Mouse (Mus musculus): ENCODE data around the gene Capn8. TPM values are rescaled to one million over a fixed set of nuclear protein-coding genes. Genes with fewer than 3 reads are reported as not detected.

The Capn8 gene
- polyA plus RNA-seq (2012; rRNA removed) = 0.01 TPM in 1 of 2 replicates, not detected in the other
- not detected in 2 replicates for polyA plus RNA-seq (2014; fragmentation: Nextera tagmentation; extraction: Ambion mirVana)

DNA sequence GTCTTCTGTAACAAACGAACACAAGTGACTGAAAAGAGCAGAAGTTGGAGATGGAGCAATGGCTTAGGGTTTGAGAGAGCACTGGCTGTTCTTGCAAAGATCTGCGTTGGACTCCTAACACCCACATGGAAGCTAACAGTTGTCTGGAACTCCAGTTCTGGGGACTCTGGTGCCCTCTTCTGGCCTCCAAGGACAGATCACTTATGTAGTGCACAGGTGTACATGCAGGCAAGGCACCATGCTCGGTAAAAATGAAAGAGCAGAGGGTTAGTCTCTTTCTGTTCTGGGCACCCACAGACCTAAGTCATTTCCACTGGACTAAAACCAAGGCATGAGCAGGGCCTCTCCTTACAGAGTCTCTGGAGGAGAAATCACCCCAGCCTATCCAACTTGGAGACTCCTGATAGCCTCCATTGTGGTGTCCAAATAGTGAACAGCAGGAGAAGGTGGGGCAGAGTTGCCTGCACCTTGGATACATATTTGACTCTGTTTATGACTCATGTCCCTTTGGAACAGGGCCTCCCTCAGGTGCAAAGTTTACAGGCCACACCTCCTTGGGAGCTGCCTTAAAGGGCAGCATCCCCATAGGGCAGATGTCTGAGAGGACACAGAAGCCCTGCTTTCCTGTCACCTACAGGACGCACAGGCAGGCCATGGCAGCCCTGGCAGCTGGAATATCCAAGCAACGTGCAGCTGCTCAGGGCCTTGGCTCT, at the start of gene Capn8:
TSS of gene Capn8 (plus strand) at position 600 of the 713 bp plus-strand sequence.
- TF ChIP-seq CTCF (IDR thresholded peaks at IDR 0.05; ENCODE audit: low read depth) = peak; percentile 49
- TF ChIP-seq EP300 (IDR thresholded peaks at IDR 0.05; ENCODE audit: low read depth) = no peak
- Histone ChIP-seq H3K36me3 (replicated peaks; ENCODE audit: control insufficient read depth, insufficient read depth, low read depth) (no peaks in the 10 kb centered on the region), H3K27me3 (ENCODE audit: control insufficient read depth, insufficient read depth, low read length) (no peaks in the 10 kb centered on the region), H3K4me1 (replicated peaks; ENCODE audit: control insufficient read depth in 2 of 2, insufficient read depth in 2 of 2, low read length in 1 of 2) (peaks cover 0 to 6% of the 10 kb centered on the region in 2 experiments; a peak in 1 of 4 replicates), H3K9me3 (ENCODE audit: control insufficient read depth, low read length) (no peaks in the 10 kb centered on the region), H3K9ac (replicated peaks) (no peak within 1 kb of the TSS), H3K4me3 (ENCODE audit: insufficient read depth in 1 of 2, low read depth in 2 of 2, low read length in 2 of 2) (no peak within 1 kb of the TSS), H3K27ac (no peak within 1 kb of the TSS), H3K4me2 (ENCODE audit: low read depth) (no peak within 1 kb of the TSS)
- WGBS (ENCODE audit: insufficient replicate concordance) = 48% methylated on average over 5 of the region's 5 CpGs
- ATAC-seq (ENCODE audit: insufficient read depth) = no peak
- no peak for DNase-seq (ENCODE audit: low read depth in 3 of 3, low spot score in 3 of 3)

DNA sequence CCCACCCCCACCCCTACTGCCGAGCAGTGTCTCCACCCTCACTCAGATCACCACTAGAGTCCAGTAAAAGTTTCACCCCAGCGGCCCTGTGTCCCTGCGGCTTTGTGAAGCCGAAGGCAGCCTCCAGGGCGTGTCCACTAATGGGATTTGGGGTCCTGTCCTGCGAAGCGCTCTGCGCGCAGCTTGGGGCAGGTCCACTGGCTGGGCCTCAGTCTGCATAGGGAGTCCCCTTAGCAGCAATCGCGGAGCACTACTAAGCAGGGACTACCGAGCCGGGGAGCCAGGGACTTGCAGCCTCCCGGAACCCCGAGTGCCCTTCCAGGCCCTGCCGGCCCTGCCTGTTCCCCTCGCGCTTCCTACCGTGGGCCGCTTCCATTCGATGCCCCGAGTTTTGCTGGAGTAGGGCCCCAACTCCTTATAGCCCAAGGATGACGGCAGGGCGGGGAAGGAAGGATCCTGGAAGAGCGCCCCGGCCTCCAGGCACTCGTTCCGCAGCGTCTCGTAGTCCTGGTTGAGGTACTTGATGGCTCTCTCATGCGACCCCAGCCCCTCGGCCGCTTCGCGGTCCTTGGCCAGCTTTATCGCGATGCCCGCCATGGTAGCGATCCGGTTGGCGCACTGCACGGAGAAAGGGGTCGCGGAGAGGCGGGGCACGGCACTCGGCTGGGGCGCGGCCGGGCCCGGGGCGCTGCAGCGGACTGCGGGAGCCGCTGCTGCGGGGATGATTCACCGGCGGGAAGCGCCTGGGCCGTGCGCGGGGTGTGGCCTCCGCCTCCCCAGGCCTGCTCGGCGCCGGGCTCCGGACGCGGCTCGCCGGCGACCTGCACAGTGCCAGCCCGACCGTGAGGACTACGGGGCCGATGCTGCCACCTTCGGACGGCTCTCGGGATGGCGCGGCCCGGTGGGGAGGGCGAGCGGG, 47.8 kb upstream of the Capn8 start, which contains the start of gene Capn2:
TSS of gene Capn2 (minus strand) at position 851 of the 919 bp plus-strand sequence.
- DNase-seq (ENCODE audit: low read depth in 3 of 3, low spot score in 3 of 3) = no peak
- peak; percentile 75 for ATAC-seq (ENCODE audit: insufficient read depth)
- peak within 1 kb of the TSS; percentile 58 for H3K9ac ChIP-seq (replicated peaks)
- peaks cover 15% of the 10 kb centered on the region for H3K27me3 ChIP-seq (ENCODE audit: control insufficient read depth, insufficient read depth, low read length)
- no peaks in the 10 kb centered on the region for H3K9me3 ChIP-seq (ENCODE audit: control insufficient read depth, low read length)
- peaks cover 0 to 5% of the 10 kb centered on the region in 2 experiments; a peak in 2 of 4 replicates for H3K4me1 ChIP-seq (replicated peaks; ENCODE audit: control insufficient read depth in 2 of 2, insufficient read depth in 2 of 2, low read length in 1 of 2)
- no peaks in the 10 kb centered on the region for H3K36me3 ChIP-seq (replicated peaks; ENCODE audit: control insufficient read depth, insufficient read depth, low read depth)
- TF ChIP-seq CTCF (IDR thresholded peaks at IDR 0.05; ENCODE audit: low read depth) (peak; percentile 49), EP300 (IDR thresholded peaks at IDR 0.05; ENCODE audit: low read depth) (no peak)
- peak within 1 kb of the TSS; percentile 60 for H3K4me2 ChIP-seq (ENCODE audit: low read depth)
- H3K4me3 ChIP-seq (ENCODE audit: insufficient read depth in 1 of 2, low read depth in 2 of 2, low read length in 2 of 2) = peak within 1 kb of the TSS; percentile 56 to 60
- no peak within 1 kb of the TSS for H3K27ac ChIP-seq
- WGBS (ENCODE audit: insufficient replicate concordance) = 1% methylated on average over 84 of the region's 84 CpGs

DNA sequence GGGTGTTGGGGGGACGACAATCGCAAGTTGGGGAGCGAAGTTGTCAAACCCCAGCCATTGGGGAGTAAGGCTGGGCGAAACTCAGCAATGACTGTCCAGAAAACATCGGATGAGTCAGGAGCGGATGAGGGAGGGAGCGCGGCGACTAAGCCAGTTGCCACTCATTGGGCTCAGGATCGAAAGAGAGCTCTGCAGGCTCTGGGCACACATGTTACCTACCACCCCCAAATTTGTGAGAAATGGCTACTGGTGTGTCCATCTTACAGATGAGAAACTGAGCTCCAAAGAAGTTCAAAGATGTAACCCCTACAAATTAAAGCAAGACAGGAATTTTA, 47.2 kb upstream of the Capn8 start:
- peak; percentile 32; the same call in 1 of the 2 replicates for ATAC-seq (ENCODE audit: insufficient read depth)
- H3K4me3 ChIP-seq (ENCODE audit: insufficient read depth in 1 of 2, low read depth in 2 of 2, low read length in 2 of 2) = peak overlapping the region; percentile 46 to 56

DNA sequence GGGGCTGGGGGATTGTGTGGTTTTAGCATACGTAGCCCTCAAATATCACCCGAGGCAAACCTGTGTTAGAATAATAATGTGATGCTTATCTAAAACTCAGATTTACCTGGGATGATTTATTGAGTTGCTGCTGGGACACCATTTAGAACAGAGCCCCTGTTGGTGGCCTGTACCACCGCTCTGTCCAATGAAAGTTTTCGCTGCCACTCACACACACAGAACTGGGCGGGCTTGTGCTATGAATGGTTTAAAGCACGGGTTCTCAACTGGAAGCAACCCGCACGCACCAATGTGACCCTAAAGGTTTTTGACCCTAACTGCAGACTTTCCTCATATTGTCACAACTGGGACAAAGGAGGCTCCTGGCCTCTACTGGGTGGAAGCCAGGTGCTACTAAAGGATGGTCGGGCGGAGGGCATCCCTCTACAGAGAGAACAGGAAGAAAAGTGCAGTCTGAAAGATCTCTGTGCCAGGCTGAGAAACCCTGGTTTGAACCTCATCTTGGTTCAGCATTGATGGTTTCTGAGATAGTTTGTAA, 46.6 kb upstream of the Capn8 start:
- H3K4me2 ChIP-seq (ENCODE audit: low read depth) = no peak overlapping the region
- ATAC-seq (ENCODE audit: insufficient read depth) = no peak
- TF ChIP-seq EP300 (IDR thresholded peaks at IDR 0.05; ENCODE audit: low read depth) (no peak), CTCF (IDR thresholded peaks at IDR 0.05; ENCODE audit: low read depth) (no peak)
- no peak overlapping the region for H3K27ac ChIP-seq
- peaks cover 15% of the 10 kb centered on the region for H3K27me3 ChIP-seq (ENCODE audit: control insufficient read depth, insufficient read depth, low read length)
- DNase-seq (ENCODE audit: low read depth in 3 of 3, low spot score in 3 of 3) = no peak
- no peaks in the 10 kb centered on the region for H3K9me3 ChIP-seq (ENCODE audit: control insufficient read depth, low read length)
- H3K4me1 ChIP-seq (replicated peaks; ENCODE audit: control insufficient read depth in 2 of 2, insufficient read depth in 2 of 2, low read length in 1 of 2) = peaks cover 0 to 5% of the 10 kb centered on the region in 2 experiments; a peak in 2 of 4 replicates
- WGBS (ENCODE audit: insufficient replicate concordance) = 63% methylated on average over 10 of the region's 10 CpGs
- no peaks in the 10 kb centered on the region for H3K36me3 ChIP-seq (replicated peaks; ENCODE audit: control insufficient read depth, insufficient read depth, low read depth)
- no peak overlapping the region for H3K4me3 ChIP-seq (ENCODE audit: insufficient read depth in 1 of 2, low read depth in 2 of 2, low read length in 2 of 2)
- no peak overlapping the region for H3K9ac ChIP-seq (replicated peaks)

More for the DNA sequence above, 47.2 kb upstream of the Capn8 start:
- no peaks in the 10 kb centered on the region for H3K36me3 ChIP-seq (replicated peaks; ENCODE audit: control insufficient read depth, insufficient read depth, low read depth)
- no peaks in the 10 kb centered on the region for H3K9me3 ChIP-seq (ENCODE audit: control insufficient read depth, low read length)
- no peak for TF ChIP-seq CTCF (IDR thresholded peaks at IDR 0.05; ENCODE audit: low read depth)
- no peak for TF ChIP-seq EP300 (IDR thresholded peaks at IDR 0.05; ENCODE audit: low read depth)
- H3K4me2 ChIP-seq (ENCODE audit: low read depth) = peak overlapping the region; percentile 60
- H3K4me1 ChIP-seq (replicated peaks; ENCODE audit: control insufficient read depth in 2 of 2, insufficient read depth in 2 of 2, low read length in 1 of 2) = peaks cover 0 to 5% of the 10 kb centered on the region in 2 experiments; a peak in 2 of 4 replicates
- peaks cover 15% of the 10 kb centered on the region for H3K27me3 ChIP-seq (ENCODE audit: control insufficient read depth, insufficient read depth, low read length)
- no peak overlapping the region for H3K27ac ChIP-seq
- no peak for DNase-seq (ENCODE audit: low read depth in 3 of 3, low spot score in 3 of 3)
- WGBS (ENCODE audit: insufficient replicate concordance) = under 1% methylated on average over 10 of the region's 10 CpGs
- no peak overlapping the region for H3K9ac ChIP-seq (replicated peaks)

Data from liver, embryonic 14.5 days (tissue).